Mouse (Mus musculus) megakaryocyte, embryonic 14.5 days (primary cell): ENCODE data around the gene Vapb.

ENCODE experiments used
- FLI1 ChIP-seq: IDR thresholded peaks from 2 replicates; pipeline ENCODE4 v1.6.1; 2012; ENCODE audit warnings: low read length, inconsistent platforms, mixed read lengths
- GATA1 ChIP-seq: IDR thresholded peaks from 3 replicates; pipeline ENCODE4 v1.6.1; 2012; ENCODE audit warnings: mixed read lengths, low read length, inconsistent platforms, borderline replicate concordance

GRCm38 (mm10) chr2:173794018-173794417 lies 56.7 kb downstream of the Vapb start:
- TF ChIP-seq GATA1, result no peak
- TF ChIP-seq FLI1, result no peak
